In genomic region chr5:35149939-35150338, GRCm38 (mm10) we compare ENCODE assay signal across 20 mouse cellular contexts.
"Had no signal": no experiment of that assay in that cellular context is flagged by ENCODE, and none has a peak within 500 bp of the region (broad histone marks: within the 10 kb centered on the region; RNA-seq: fewer than 3 reads in every experiment).

No protein-coding gene starts in this region.

- H3K27ac ChIP-seq: liver, embryonic 15.5 days; midbrain, embryonic 10.5 days; midbrain, embryonic 12.5 days; neural tube, embryonic 13.5 days; neural tube, embryonic 15.5 days had no signal

- ATAC-seq: midbrain, embryonic 16.5 days had no signal

- DNase-seq: lung, adult 18-20 months; lung, embryonic 14.5 days; lung, postnatal 10 days; lung, postnatal 4 days; midbrain, embryonic 14.5 days; retina, postnatal 1 day; right cerebral cortex, adult 18-20 months; right cerebral cortex, postnatal 25 days; right cerebral cortex, postnatal 4 days; spleen, adult 18-20 months; thymus, adult 18-20 months; thymus, postnatal 14 days; thymus, postnatal 36 days had no signal

- H3K36me3 ChIP-seq: liver, embryonic 15.5 days; midbrain, embryonic 10.5 days; midbrain, embryonic 12.5 days; neural tube, embryonic 13.5 days; neural tube, embryonic 15.5 days had no signal

- H3K9ac ChIP-seq: liver, embryonic 15.5 days; lung, embryonic 14.5 days; midbrain, embryonic 12.5 days; neural tube, embryonic 13.5 days; neural tube, embryonic 15.5 days had no signal

- H3K9me3 ChIP-seq: midbrain, embryonic 10.5 days; midbrain, embryonic 12.5 days; neural tube, embryonic 13.5 days; neural tube, embryonic 15.5 days had no signal

- H3K27me3 ChIP-seq: midbrain, embryonic 12.5 days; neural tube, embryonic 13.5 days; neural tube, embryonic 15.5 days had no signal

- H3K4me3 ChIP-seq: liver, embryonic 15.5 days; midbrain, embryonic 10.5 days; midbrain, embryonic 12.5 days; myocyte; neural tube, embryonic 13.5 days; neural tube, embryonic 15.5 days had no signal

- H3K4me2 ChIP-seq: liver, embryonic 15.5 days; lung, embryonic 14.5 days; midbrain, embryonic 12.5 days; neural tube, embryonic 13.5 days; neural tube, embryonic 15.5 days had no signal
